ENCODE assay signal across 9 mouse cellular contexts in the genomic region with DNA sequence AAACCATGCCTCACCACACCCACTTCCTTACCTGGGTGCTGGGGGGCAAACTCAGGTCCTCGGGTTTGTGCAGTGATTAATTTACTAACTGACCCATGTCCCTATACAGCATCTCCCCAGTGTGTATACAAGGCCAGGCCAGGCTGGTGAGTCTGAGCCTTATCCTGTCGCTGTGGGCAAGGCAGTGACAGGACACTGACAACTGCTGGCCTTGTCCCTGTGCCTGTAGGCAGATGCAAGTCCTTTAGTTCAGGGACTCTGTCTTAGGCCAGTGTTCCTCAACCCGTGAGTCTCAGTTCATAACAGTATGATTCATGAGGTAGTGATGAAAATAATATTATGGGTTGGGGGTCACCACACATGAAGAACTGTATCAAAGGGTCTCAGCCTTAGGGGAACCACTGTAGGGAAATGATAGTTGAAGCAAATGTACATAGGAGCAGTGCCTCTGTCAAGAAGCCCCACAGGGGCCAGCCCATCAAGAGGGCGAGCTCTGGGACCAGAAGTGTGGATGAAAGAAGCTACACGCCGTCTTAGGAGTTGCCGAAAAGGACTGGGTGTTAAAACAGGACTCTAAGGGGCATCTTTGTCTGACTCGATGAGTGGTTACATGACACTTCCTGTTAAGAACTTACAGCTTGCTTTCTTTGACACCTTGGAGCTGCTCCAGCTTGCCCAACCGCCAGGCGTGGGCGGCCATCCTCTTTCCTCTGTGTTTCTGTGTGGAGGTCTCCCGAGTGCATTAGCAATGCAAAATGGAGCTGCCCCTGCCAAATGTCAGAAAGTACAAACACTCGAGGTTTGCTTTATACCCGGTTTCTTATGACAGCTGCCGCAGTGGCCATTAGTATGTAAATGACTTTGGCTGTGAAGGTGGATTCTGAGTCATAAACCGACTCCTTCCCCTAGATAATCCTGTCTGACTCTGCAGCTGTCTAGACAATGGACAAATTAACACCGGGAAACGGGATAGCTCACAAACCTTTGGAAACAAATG.
DNase-seq lines count a peak whose midpoint lies in the region; ATAC-seq lines count a peak whose summit lies in the region.
"Had no signal": no experiment of that assay in that cellular context is flagged by ENCODE, and none has a peak within 500 bp of the region (broad histone marks: within the 10 kb centered on the region; RNA-seq: fewer than 3 reads in every experiment).

No protein-coding gene starts in this region.

- no peak for ATAC-seq in limb, embryonic 12.5 days (ENCODE audit: insufficient number of reproducible peaks, insufficient read depth, low FRiP score, low TSS enrichment, low read depth)
- ATAC-seq in neural tube, embryonic 12.5 days (ENCODE audit: low FRiP score, low read depth) = peak; percentile 72

- DNase-seq in ovary, adult 18-20 months (ENCODE audit: low spot score) = peak; percentile 11
- no peak for DNase-seq in ovary, postnatal 10 days (ENCODE audit: low spot score)
- peak; percentile 45 for DNase-seq in embryo, embryonic 11 days
- DNase-seq in heart, postnatal 4 days = peak; percentile 68
- DNase-seq in cerebellum, adult 9-10 months = no peak
- DNase-seq in cerebellum, adult 18-20 months = no peak

- no peak overlapping the region for H3K9ac ChIP-seq in limb, embryonic 12.5 days (replicated peaks)
- H3K9ac ChIP-seq in neural tube, embryonic 12.5 days = no peak overlapping the region

- H3K36me3 ChIP-seq in limb, embryonic 12.5 days = no peaks in the 10 kb centered on the region
- no peaks in the 10 kb centered on the region for H3K36me3 ChIP-seq in neural tube, embryonic 12.5 days

- peaks cover 11% of the 10 kb centered on the region for H3K9me3 ChIP-seq in limb, embryonic 12.5 days
- 0 out of 2 replicates have a peak, but pooled peaks cover 9% of the 10 kb centered on the region for H3K9me3 ChIP-seq in neural tube, embryonic 12.5 days

- no peaks in the 10 kb centered on the region for H3K27me3 ChIP-seq in limb, embryonic 12.5 days
- H3K27me3 ChIP-seq in neural tube, embryonic 12.5 days (replicated peaks) = no peaks in the 10 kb centered on the region

- 0 out of 2 replicates have a peak overlapping the region, but pooled peaks have one; percentile 2 for H3K4me2 ChIP-seq in limb, embryonic 12.5 days
- H3K4me2 ChIP-seq in neural tube, embryonic 12.5 days (replicated peaks) = peak overlapping the region; percentile 31

- H3K27ac ChIP-seq in limb, embryonic 12.5 days = peak overlapping the region; percentile 64; the same call in 1 of the 2 replicates
- peak overlapping the region; percentile 18 for H3K27ac ChIP-seq in neural tube, embryonic 12.5 days
- H3K27ac ChIP-seq: macrophage had no signal

- no peak overlapping the region for H3K4me3 ChIP-seq in limb, embryonic 12.5 days (replicated peaks)
- no peak overlapping the region for H3K4me3 ChIP-seq in neural tube, embryonic 12.5 days

- H3K4me1 ChIP-seq in limb, embryonic 12.5 days (replicated peaks) = peaks cover 20% of the 10 kb centered on the region
- peaks cover 17% of the 10 kb centered on the region for H3K4me1 ChIP-seq in neural tube, embryonic 12.5 days

- 35% methylated on average over 18 of the region's 18 CpGs for WGBS in limb, embryonic 12.5 days
- WGBS in neural tube, embryonic 12.5 days = 25% methylated on average over 18 of the region's 18 CpGs

Comparison
In these comparisons a context has a peak if more than half of its experiments do, and no peak if none do; other contexts are left out.
1. DNase-seq: peak in ovary, adult 18-20 months (single experiment), embryo, embryonic 11 days (single experiment) and heart, postnatal 4 days (single experiment); none in ovary, postnatal 10 days (single experiment), cerebellum, adult 9-10 months (single experiment) and cerebellum, adult 18-20 months (0 of 2).